Mouse (Mus musculus) midbrain, postnatal 0 days (tissue): ENCODE data around the gene Tnfsf18. TPM values are rescaled to one million over a fixed set of nuclear protein-coding genes. Genes with fewer than 3 reads are reported as not detected.

Experiments
- ATAC-seq: fragments of 200-750 bp; cut with Nextera tagmentation; 2 replicates; pipeline ENCODE4 v1.8.0; 2017; ENCODE audit warnings: moderate number of reproducible peaks, mild to moderate bottlenecking, moderate TSS enrichment, moderate library complexity; ENCODE audit not compliant: low FRiP score
- DNase-seq: peaks from one replicate; pipeline ENCODE4 v3.0.0-alpha.2; 2015; ENCODE audit warnings: low spot score
- H3K27ac ChIP-seq: fragments of 300-500 bp; sonication (generic); 2 replicates; pipeline ENCODE4 v1.5.1; 2014; ENCODE audit warnings: low read depth, mild to moderate bottlenecking, low read length, mixed read lengths
- H3K27me3 ChIP-seq: fragments of 300-500 bp; sonication (generic); 2 replicates; pipeline ENCODE4 v1.6.1; 2014; ENCODE audit warnings: low read length, control low read depth, mixed read lengths; ENCODE audit not compliant: insufficient read depth
- H3K36me3 ChIP-seq: fragments of 300-500 bp; sonication (generic); 2 replicates; pipeline ENCODE4 v1.6.1; 2014; ENCODE audit warnings: low read length, control low read depth, mixed read lengths; ENCODE audit not compliant: insufficient read depth
- H3K4me1 ChIP-seq: fragments of 300-500 bp; sonication (generic); 2 replicates; pipeline ENCODE4 v1.6.1; 2014; ENCODE audit warnings: mild to moderate bottlenecking, control low read depth, antibody characterized with exemption, low read length, mixed read lengths; ENCODE audit not compliant: insufficient read depth
- H3K4me2 ChIP-seq: fragments of 300-500 bp; sonication (generic); 2 replicates; pipeline ENCODE4 v1.6.1; 2014; ENCODE audit warnings: low read depth, mild to moderate bottlenecking, low read length, mixed read lengths; ENCODE audit not compliant: poor library complexity, severe bottlenecking
- H3K4me3 ChIP-seq: fragments of 300-500 bp; sonication (generic); 2 replicates; pipeline ENCODE4 v1.5.1; 2014; ENCODE audit warnings: low read depth, mild to moderate bottlenecking, low read length, moderate library complexity
- H3K9ac ChIP-seq: fragments of 300-500 bp; sonication (generic); replicated peaks from 2 replicates; pipeline ENCODE4 v1.6.1; 2014; ENCODE audit warnings: mild to moderate bottlenecking, low read length, moderate library complexity, mixed read lengths; ENCODE audit not compliant: poor library complexity, severe bottlenecking
- H3K9me3 ChIP-seq: fragments of 300-500 bp; sonication (generic); 2 replicates; pipeline ENCODE4 v1.6.1; 2016; ENCODE audit warnings: low read length, control low read depth
- CTCF ChIP-seq: IDR thresholded peaks from 2 replicates; pipeline ENCODE4 v1.5.1; 2016; ENCODE audit warnings: antibody characterized with exemption, mild to moderate bottlenecking
- WGBS: fragments of 180-500 bp; shearing (Covaris S2); extraction: QIAGEN DNeasy Blood & Tissue Kit; methylation state at CpG from one replicate; pipeline ENCODE4 v1.1.7; 2014; 5-methylcytosine and 5-hydroxymethylcytosine counted together
- polyA plus RNA-seq: library from polyadenylated mRNA; unstranded; fragments of >200 nt; fragmentation: Nextera tagmentation; extraction: Ambion mirVana; gene quantifications from 2 replicates; pipeline ENCODE4 v1.2.1, GENCODE M21; 2015
- total RNA-seq: library from RNA; depleted of rRNA; stranded (reverse); fragments of >200 nt; gene quantifications from 2 replicates; pipeline ENCODE4 v1.2.3, GENCODE M21; 2014; rRNA removed

Gene Tnfsf18
- total and polyA plus RNA-seq, 2 experiments from 2014 or later, result not detected

DNA sequence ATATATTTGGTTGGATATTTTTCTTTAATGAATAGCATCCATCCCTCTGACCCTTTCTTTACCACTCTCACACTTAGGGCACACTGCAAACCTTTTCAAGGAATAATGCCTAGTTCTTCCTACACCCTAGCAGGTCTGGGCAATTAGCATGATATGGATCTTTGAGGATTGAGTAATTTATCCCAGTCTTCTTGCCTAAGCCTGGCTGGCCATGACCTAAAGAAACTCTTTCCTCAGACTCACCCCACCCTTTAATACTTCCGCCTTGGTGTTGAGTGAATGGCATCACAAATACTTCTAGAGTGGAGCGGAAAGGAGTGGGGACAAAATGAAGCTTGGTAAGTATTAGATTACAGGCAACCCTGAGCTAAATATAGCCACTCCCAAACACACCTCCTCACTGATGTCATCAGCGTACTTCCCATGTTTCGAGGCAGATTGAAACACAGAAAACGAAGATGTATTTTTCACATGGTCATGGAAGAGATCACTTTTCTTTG, 56.2 kb downstream of the Tnfsf18 start:
- H3K9me3 ChIP-seq, result no peaks in the 10 kb centered on the region
- H3K27ac ChIP-seq, result no peak overlapping the region
- H3K4me2 ChIP-seq, result no peak overlapping the region
- H3K4me3 ChIP-seq, result no peak overlapping the region
- no peaks in the 10 kb centered on the region for H3K27me3 ChIP-seq
- 97% methylated on average over 5 of the region's 5 CpGs for WGBS
- no peaks in the 10 kb centered on the region for H3K4me1 ChIP-seq
- H3K36me3 ChIP-seq, result no peaks in the 10 kb centered on the region
- ATAC-seq, result no peak
- no peak for DNase-seq
- no peak overlapping the region for H3K9ac ChIP-seq
- TF ChIP-seq CTCF, result no peak

- WGBS, result 77% methylated on average over 2 of the region's 2 CpGs
- Histone ChIP-seq H3K9ac (no peak overlapping the region), H3K9me3 (no peaks in the 10 kb centered on the region), H3K4me2 (no peak overlapping the region), H3K27me3 (no peaks in the 10 kb centered on the region), H3K27ac (no peak overlapping the region), H3K36me3 (no peaks in the 10 kb centered on the region), H3K4me3 (no peak overlapping the region), H3K4me1 (no peaks in the 10 kb centered on the region)
- DNase-seq (no peak), ATAC-seq (no peak)
- no peak for TF ChIP-seq CTCF
Measured at GRCm38 (mm10) chr1:161552098-161552497, 57.6 kb downstream of the Tnfsf18 start.

Other genes starting within 250 kb of the Tnfsf18 start
- gene Prdx6, start 243.4 kb upstream of the Tnfsf18 start, total RNA-seq, result 79.1 and 90.3 TPM in 2 replicates
- gene Prdx6, start 243.4 kb upstream of the Tnfsf18 start, polyA plus RNA-seq, result 159 and 160 TPM in 2 replicates
- not detected in 2 replicates for gene Tnfsf4, start 99.2 kb upstream of the Tnfsf18 start, total RNA-seq
- not detected in 2 replicates for gene Tnfsf4, start 99.2 kb upstream of the Tnfsf18 start, polyA plus RNA-seq